In genomic region chr17:73382327-73383014, GRCm38 (mm10) we compare ENCODE assay signal across 25 mouse cellular contexts. TPM values are rescaled to one million over a fixed set of nuclear protein-coding genes. Genes with fewer than 3 reads are reported as not detected.
"Had no signal": no experiment of that assay in that cellular context is flagged by ENCODE, and none has a peak within 500 bp of the region (broad histone marks: within the 10 kb centered on the region; RNA-seq: fewer than 3 reads in every experiment).

No protein-coding gene starts in this region.

- H3K9ac ChIP-seq: limb, embryonic 12.5 days; limb, embryonic 15.5 days; liver, embryonic 14.5 days; liver, postnatal 0 days; lung, embryonic 14.5 days; midbrain, embryonic 12.5 days; midbrain, embryonic 15.5 days had no signal

- H3K9me3 ChIP-seq: limb, embryonic 12.5 days; limb, embryonic 15.5 days; midbrain, embryonic 12.5 days; midbrain, embryonic 15.5 days had no signal

- H3K4me2 ChIP-seq: limb, embryonic 12.5 days; limb, embryonic 15.5 days; liver, embryonic 11.5 days; lung, embryonic 14.5 days; midbrain, embryonic 12.5 days; midbrain, embryonic 15.5 days had no signal

- H3K27ac ChIP-seq: limb, embryonic 12.5 days; limb, embryonic 15.5 days; liver, embryonic 14.5 days; macrophage; midbrain, embryonic 12.5 days; midbrain, embryonic 15.5 days; stomach, postnatal 0 days had no signal

- H3K4me1 ChIP-seq: limb, embryonic 12.5 days; limb, embryonic 15.5 days; midbrain, embryonic 12.5 days; midbrain, embryonic 15.5 days had no signal

- ATAC-seq: liver, postnatal 0 days; lung, postnatal 0 days; midbrain, embryonic 15.5 days had no signal

- DNase-seq: kidney, postnatal 14 days; kidney, postnatal 4 days; left cerebral cortex, postnatal 4 days; liver, postnatal 0 days; lung, embryonic 14.5 days; right cerebral cortex, adult 18-20 months; right cerebral cortex, postnatal 14 days; right cerebral cortex, postnatal 4 days; thymus, adult 2 months; thymus, postnatal 14 days; thymus, postnatal 4 days had no signal

- H3K36me3 ChIP-seq: limb, embryonic 12.5 days; limb, embryonic 15.5 days; midbrain, embryonic 12.5 days; midbrain, embryonic 15.5 days had no signal

- H3K27me3 ChIP-seq: limb, embryonic 15.5 days; midbrain, embryonic 12.5 days; midbrain, embryonic 15.5 days had no signal

- H3K4me3 ChIP-seq: limb, embryonic 12.5 days; limb, embryonic 15.5 days; midbrain, embryonic 12.5 days; midbrain, embryonic 15.5 days had no signal

RNA-seq across cellular contexts. Expression of gene Capn13, which starts 18.2 kb away (rescaled TPM):
- total RNA-seq: layer of hippocampus, adult 18-20 months; layer of hippocampus, postnatal 14 days; left cerebral cortex, adult 8-10 months; left cerebral cortex, postnatal 14 days; left cerebral cortex, postnatal 4 days; megakaryocyte, adult 5-6 weeks had no signal
- polyA plus RNA-seq: limb, embryonic 12.5 days; limb, embryonic 15.5 days; liver, embryonic 11.5 days; liver, postnatal 0 days; lung, embryonic 14.5 days; lung, postnatal 0 days; macrophage; midbrain, embryonic 15.5 days had no signal
